Mouse (Mus musculus): ENCODE data around the gene Vps18. TPM values are rescaled to one million over a fixed set of nuclear protein-coding genes. Genes with fewer than 3 reads are reported as not detected.
A peak's percentile ranks its signal among the peaks of the same experiment; 100 is the strongest.

Vps18 gene
- total RNA-seq, 2 experiments from 2014 or later, result 8.3 to 8.9 TPM

- intact Hi-C loops (cut with DNase I; ENCODE audit: low total_unique reads), result no loop called here
- no peak for DNase-seq
Measured at GRCm38 (mm10) chr2:119334135-119334534, 45.6 kb downstream of the Vps18 start.

GRCm38 (mm10) chr2:119334964-119335525 is 46.5 kb downstream of the Vps18 start:
- intact Hi-C loops (cut with DNase I; ENCODE audit: low total_unique reads), result loop anchor here (5.0 kb wide), 2 partner anchors 33 to 77 kb away; no protein-coding TSS in a partner anchor
- no peak for DNase-seq

DNA sequence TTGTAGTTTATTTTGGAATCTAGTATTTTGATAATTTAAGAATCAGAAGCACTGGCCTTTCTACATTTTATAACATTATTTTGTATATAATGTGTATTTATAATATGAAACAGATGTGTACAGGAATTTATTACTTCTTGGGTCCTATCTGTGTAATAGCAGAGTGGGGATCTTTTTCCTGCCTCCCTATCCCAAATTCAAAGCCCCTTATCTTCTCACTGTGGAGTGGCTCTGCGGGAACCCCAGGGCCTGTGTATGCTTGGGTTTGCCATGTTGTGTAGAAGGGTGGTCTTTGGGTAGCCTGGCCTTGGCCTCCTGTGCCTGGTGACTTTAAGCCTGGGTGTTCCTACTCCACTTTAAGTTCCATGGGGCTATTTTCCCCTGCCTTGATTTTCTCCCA is 47.0 kb downstream of the Vps18 start:
- DNase-seq, result no peak
- intact Hi-C loops (cut with DNase I; ENCODE audit: low total_unique reads), result loop anchor here (5.0 kb wide), 2 partner anchors 33 to 77 kb away; no protein-coding TSS in a partner anchor

DNA sequence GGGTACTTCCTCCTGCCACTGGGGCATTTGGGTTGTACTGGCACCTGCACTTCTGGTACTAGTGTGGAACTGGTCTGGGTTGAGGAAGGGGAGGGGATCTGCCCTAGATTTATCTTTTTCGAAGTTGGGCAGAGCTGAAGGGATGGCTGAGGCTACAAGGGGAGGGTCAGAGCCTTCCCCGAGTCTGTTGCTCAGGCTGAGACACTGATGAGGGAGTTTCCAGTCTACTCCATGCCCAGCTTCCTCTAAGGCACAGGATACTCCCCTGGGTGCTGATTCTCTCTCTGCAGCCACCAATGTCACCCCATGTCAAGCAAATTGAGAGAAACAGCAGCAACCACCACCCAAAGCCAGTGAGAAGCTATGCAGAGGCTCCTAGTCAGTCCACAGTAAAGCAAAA is 47.5 kb downstream of the Vps18 start:
- DNase-seq, result no peak
- intact Hi-C loops (cut with DNase I; ENCODE audit: low total_unique reads), result loop anchor here (5.0 kb wide), 2 partner anchors 34 to 76 kb away; no protein-coding TSS in a partner anchor

DNA sequence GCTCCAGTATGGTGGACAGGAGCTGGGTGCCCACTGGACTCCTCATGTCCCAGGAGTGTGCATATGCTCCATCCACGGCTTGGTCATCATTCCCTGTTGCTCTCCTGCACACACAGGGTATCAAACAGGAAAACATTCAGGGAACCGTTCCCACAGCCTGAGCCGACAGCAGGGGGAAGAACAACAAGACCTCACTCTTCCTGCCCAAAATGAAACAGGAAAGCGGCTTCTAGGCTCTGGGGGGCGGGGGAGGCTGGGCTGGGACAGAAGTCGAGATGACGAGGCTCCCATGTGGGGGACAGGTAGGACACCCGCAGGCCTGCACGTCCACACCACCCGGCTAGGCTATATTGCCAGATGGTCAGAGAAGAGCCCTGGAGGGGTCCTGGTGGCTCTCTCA is 47.9 kb downstream of the Vps18 start:
- intact Hi-C loops (cut with DNase I; ENCODE audit: low total_unique reads), result loop anchor here (5.0 kb wide), 2 partner anchors 34 to 76 kb away; no protein-coding TSS in a partner anchor
- no peak for DNase-seq

DNA sequence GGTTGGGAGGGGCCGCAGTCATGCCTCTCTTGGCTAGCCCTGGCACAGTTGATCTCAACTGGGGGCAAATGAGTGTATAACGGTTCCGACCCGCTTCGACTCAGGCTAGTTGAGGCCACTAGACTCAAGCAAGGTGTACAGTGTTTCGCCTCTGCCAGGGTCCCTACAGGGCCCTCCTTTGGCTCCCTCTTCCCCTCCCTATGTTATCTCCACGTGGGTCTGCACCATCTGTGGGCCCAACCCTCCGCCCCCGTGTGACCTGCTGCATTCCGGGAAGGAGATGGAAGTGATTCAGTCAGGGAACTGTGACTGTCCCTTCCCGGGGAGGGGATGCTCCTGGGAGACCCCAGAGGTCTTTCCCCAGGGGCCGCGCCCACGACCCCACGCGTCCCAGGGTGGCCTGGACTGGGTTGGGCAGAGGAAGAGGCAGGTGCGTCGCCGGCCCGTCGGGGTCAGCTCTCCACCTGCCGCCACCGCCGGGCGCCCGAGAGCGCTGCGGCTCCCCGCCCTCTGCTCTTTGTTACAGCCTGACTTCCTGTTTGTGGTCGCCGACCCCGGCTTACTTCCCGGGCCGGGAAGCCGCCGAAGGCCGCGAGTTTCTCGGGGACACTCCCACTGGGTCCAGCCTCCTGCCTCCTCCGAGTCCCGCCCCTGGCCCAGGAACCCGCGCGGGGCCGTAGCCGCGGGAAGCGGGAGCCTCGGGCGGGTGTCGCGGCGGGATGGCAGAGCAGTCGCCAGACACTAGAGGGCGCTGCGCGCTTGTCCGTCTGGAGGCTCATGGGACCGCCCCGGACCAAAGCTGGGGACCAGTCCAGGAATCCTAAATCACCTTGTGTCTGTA is 49.1 kb downstream of the Vps18 start:
- intact Hi-C loops (cut with DNase I; ENCODE audit: low total_unique reads), result loop anchor here (5.0 kb wide), 2 partner anchors 35 to 75 kb away; no protein-coding TSS in a partner anchor
- DNase-seq, result peak; percentile 91

DNA sequence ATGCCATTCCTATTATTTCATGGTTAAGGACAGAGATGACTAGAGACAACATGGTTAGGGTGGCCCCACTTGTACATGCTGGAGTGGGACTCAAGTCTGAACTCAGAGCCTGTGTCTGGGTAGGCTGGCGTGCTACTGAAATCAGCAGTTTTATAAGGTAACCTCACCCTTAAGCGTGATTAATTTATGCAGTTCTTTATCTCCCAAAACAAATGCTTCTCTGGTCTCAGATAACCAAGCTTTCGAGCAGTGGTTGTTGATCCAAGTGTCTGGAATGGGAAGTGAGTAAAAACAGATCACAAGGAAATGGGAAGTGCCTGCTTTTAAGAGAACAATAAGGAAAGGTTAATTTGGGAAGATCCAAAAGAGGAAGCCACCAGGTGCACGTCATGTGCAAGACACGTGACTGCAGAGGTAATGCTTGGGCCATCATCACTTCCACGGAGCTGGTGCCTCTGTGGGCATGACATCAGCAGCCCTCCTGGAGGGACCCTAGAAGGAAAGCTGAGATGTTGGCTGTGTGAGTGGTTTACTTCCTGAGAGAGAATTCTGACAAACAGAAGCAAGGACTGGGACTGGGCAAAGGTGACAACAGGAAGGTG is 56.1 kb downstream of the Vps18 start:
- intact Hi-C loops (cut with DNase I; ENCODE audit: low total_unique reads), result no loop called here
- DNase-seq, result no peak

Other genes starting within 250 kb of the Vps18 start
- gene Knl1, start 241.6 kb upstream of the Vps18 start, total RNA-seq (2021), result 1 to 10 TPM; 2.2 to 2.3 TPM
- 1 to 10 TPM; 2.6 to 3.1 TPM for gene Rad51, start 175.9 kb upstream of the Vps18 start, total RNA-seq (2021)
- gene Rmdn3, start 131.7 kb upstream of the Vps18 start, total RNA-seq (2021), result 1 to 10 TPM; 4.8 to 5.5 TPM
- under 1 TPM in 1 of 2 experiments, not detected in 1; 0.57 TPM for gene Gchfr, start 121.0 kb upstream of the Vps18 start, total RNA-seq (2021)
- gene Gm14137, start 114.2 kb upstream of the Vps18 start, total RNA-seq (2021), result under 1 TPM in 1 of 2 experiments, not detected in 1; 0.06 TPM
- 10 to 100 TPM; 10.6 to 11.6 TPM for gene Zfyve19, start 80.1 kb upstream of the Vps18 start, total RNA-seq (2021)
- 1 to 10 TPM; 8.2 to 8.9 TPM for gene Dnajc17, start 79.9 kb upstream of the Vps18 start, total RNA-seq (2021)
- not detected for gene Ppp1r14d, start 58.8 kb upstream of the Vps18 start, total RNA-seq (2021)
- under 1 TPM in 1 of 2 experiments, not detected in 1; 0.64 TPM for gene Spint1, start 51.4 kb upstream of the Vps18 start, total RNA-seq (2021)
- not detected for gene Rhov, start 17.5 kb upstream of the Vps18 start, total RNA-seq (2021)
- 10 to 100 TPM; 10.4 to 12.9 TPM for gene Dll4, start 37.0 kb downstream of the Vps18 start, total RNA-seq (2021)
- 10 to 100 TPM; 10.5 to 47.4 TPM for gene Chac1, start 62.5 kb downstream of the Vps18 start, total RNA-seq (2021)
- gene Ino80, start 188.9 kb downstream of the Vps18 start, total RNA-seq (2021), result 10 to 100 TPM; 11.1 to 11.6 TPM